Mouse (Mus musculus) embryo, embryonic 10 days (tissue): ENCODE data around the gene Xirp1.
A peak's percentile ranks its signal among the peaks of the same experiment; 100 is the strongest.

Experiments
- DNase-seq: peaks from one replicate; pipeline ENCODE4 v3.0.0-alpha.2; 2015; ENCODE audit warnings: low spot score

Gene Xirp1

DNA sequence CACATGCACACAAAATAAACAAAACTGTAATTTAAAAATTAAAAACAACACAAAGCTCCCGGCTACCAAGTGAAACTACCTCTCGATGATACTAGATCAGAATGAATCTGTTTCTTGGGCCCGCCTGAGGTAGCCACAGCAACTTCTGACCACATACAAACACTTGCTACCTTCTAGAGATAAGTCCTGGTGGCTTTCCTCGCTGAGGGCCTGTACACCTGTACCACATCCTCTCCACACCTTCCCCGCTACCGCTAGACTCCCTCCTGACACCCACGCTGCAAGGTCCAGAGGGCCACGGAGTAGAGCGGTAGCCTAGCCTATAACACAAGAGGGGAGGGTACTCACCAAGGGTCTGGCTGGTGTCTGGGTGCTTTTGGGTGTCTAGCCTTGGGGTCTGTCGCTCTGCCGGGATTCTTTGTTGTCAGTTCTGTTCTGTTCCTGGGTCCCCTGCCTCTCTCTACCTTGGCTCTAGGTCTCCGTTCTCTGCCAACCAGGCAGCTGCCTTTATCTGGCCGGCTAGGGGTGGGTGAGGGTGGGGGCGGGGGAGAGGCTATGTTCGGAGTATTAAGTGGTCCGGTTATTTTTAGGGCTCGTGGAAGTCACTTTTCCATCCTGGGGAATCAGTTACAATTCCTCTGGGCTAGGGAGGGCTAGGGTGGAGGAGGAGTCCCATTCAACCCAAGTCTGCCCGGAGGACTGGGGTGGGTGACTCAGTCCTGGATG lies at the start of gene Xirp1:
Gene Xirp1, minus strand, starts transcription at position 513 of the 726 bp plus-strand sequence.
- no peak for DNase-seq

DNA sequence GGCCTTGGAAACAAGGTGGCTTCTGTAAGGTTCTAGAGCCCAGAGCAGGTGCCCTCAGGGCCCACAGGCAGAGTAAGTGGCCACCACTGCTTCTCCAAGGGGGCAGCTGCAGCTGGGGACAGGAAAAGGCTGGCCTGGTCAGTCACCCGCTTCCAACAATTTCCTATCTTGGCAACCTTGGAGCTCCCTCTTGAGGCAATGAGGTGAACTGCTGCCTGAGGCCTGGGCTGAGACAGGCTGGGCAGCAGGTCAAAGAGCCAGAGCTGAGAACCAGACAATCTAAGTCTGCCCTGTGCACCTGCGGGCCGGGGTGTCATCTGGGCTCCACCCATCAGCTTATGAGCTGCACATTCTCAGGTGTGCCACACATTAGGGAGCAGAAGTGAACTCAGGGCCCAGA lies 49.8 kb upstream of the Xirp1 start:
- DNase-seq = peak; percentile 89

DNA sequence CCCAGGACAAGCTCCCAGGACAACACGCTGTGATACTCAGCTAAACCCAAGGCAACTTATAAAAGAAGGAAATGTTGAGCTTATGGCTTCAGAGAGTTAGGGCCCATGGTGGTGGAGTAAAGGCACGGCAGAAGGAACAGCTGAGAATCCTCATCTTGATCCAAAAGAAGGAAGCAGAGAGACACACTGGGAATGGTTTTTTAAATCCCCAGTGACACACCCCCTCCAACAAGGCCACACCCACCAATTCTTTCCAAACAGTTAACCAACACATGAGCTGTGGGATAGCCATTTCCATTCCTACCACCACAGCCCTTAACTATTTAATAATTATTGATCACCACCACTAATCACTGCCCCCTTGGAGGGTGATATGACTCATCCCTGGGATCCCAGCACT lies 47.9 kb upstream of the Xirp1 start:
- no peak for DNase-seq

DNA sequence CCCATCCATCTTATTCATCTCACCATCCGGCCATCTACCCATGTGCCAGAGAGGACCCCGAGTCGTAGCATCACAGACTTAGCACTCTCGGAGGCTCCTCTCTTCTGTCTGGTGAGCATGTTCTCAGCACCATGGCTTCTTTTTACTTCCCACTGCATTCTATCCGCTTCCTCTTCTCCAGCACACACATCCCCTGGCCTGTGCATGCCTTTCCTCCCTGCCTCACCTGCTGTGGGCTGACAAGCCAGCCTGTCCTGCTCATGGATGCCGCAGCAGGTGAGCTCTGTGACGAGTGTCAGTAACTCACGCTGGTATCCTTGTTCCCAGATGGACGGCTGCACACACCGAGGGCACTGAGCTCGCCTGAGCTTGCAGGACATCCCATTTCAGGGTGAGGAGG lies 46.4 kb upstream of the Xirp1 start, which contains the start of gene Cx3cr1:
Gene Cx3cr1, minus strand, starts transcription at position 101 of the 400 bp plus-strand sequence.
- DNase-seq = no peak

DNA sequence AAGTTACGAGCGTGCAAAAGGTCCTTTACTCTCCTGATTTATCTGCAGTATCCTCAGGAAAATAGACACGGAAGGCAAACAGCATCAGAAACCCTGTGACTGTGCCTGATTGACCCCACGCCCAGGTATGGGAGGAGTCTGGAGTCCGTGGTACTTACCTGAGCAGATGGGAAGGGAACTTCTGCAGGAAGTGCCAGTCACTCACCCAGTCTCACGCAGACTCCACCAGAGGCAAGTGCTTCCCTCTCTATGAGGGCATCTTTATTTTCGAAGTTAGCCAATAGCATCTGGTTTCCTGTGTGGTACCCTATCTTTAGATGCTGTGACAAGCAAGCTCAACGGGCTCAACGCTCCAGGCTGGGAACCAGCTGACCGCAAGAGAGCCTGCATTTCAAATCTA lies 44.6 kb upstream of the Xirp1 start:
- no peak for DNase-seq

DNA sequence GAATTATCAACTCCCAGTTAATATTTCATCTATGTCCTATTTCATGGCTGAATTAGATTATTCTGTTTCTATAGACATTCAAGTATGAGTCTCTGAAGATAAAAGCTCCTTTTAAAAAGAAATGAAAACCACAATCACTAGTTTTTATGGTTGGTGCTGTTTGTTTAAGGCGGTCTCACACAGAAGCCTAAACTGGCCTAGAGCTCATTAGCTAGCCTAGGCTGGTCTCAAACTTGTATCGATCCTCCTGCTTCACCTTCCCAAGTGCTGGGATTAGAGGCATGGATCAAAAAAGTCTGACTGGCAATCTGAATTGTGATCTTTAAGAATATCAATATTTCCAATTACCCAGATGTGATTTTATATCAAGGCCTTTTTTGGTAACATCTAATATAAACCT lies 44.2 kb upstream of the Xirp1 start:
- no peak for DNase-seq

DNA sequence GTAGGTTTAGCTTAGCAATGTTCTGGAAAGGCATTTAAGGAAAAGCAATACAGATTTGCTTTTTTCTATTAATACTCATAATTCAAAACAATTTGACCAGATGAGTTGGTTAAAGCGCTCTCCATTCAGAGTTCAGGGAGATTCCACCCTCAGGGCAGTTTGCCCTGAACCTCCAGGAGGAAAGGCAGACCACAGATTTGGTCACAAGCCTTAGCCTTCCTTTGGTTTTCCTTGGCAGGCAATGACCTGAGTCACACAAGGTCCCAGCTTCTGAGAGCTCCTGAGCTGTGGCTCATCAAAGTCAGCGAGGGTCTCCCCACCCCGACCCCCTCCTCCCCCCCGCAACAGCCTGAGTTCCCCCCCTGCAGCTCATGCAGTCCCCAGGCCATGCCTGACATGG lies 40.9 kb upstream of the Xirp1 start:
- no peak for DNase-seq

DNA sequence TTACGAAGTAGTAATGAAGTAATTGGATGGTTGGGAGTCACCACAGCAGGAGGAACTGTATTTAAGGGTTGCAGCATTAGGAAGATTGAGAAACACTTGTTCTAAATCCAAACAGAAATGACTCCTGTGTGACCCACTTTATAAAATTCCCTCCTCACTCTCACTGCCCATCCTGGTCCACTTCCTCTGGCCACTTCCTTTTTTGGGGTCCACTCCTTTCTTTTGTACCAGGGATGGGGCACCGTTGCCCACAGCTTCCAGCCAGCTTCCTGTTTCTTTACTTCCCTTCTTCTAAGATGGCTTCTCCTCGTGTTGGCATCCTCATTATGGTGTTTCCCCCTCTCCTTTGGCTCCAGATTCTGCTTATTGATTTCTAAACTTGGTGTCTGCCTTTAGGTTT lies 35.3 kb upstream of the Xirp1 start:
- no peak for DNase-seq

DNA sequence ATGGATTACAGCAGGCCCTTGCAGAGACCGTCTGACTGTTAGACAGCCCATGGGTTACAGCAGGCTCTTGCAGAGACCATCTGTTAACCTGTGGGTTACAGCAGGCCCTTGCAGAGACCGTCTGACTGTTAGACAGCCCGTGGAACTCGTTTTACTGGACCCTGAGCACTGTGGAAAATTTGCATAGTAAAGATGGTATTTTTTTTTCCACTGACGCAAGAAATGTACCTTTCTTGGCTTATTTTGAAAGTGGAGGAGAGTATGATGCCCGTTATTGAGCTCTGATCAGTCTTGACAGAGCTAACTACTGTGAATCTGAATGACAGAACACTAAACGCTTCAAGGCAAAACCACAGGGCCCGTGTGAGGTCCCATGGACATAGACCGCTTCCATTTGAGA lies 32.8 kb upstream of the Xirp1 start:
- DNase-seq = no peak

DNA sequence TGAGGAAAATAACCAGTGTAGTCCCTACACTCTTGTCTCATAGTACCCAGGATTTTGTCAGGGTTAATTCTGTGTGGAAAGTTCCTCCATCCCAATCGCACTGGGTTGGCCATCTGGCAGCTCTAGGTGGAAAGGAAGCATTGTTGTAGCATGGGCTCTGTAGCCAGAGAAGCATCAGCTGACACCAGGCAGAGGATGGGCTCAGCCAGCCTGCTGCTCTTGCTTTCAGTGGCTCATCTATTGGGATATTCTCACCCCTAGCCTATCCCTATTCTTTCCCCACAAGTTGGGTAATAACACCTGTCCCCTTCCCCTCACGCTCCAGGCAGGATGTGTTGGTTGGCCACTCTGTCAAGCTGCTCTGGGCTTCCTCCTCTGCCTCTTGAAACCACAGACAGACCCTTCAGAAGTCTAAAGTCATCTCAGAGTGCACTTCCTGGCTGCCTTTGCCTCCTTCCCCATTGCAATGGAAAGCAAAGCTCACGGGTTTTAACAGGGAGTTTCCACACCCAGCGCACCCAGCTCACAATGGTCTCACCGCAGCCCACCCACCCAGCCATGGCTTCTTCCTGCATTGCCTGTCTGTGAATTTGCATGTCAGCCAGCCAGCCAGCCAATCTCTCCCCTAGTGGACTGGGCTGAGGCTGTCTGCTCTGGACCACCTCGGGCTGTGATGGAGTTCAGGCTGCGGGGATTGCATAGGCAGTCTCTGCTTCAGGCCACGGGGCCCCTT lies 31.3 kb upstream of the Xirp1 start:
- DNase-seq = peak; percentile 38

DNA sequence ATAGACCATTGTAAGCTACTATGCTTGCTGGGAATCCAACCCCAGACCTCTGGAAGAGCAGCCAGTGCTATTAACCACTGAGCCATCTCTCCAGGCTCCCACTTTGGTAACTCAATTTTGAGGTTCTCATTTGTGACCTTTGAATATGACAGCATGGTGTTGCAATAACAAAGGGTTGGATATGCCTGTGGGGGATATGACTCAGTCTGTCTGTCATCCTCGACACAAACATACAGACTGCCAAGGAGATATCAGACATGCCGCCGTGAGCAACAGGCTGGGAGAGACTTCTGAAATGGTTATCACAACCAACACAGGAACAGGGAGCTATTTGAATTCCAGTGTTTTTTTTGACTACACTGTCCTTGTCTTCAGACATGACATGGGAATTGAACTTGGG lies 26.0 kb upstream of the Xirp1 start:
- DNase-seq = no peak

DNA sequence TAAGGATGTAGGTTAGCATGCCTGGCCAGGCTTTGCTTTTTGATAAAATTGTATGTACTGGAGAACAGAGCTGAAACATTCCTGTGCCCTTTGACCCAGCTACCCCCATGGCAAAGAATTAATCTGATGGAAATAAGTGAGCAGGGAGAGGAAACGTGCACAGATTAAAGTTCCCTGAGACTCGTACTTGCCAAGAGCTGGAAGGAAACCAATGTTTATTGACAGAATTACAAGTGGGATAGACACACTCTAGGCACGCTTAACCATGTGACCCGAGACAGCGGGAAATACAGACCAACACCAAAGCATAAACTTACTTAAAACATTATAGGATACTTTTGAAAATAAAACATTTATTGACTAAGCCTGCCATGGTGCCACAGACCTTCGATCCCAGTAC lies 25.1 kb upstream of the Xirp1 start:
- DNase-seq = no peak

DNA sequence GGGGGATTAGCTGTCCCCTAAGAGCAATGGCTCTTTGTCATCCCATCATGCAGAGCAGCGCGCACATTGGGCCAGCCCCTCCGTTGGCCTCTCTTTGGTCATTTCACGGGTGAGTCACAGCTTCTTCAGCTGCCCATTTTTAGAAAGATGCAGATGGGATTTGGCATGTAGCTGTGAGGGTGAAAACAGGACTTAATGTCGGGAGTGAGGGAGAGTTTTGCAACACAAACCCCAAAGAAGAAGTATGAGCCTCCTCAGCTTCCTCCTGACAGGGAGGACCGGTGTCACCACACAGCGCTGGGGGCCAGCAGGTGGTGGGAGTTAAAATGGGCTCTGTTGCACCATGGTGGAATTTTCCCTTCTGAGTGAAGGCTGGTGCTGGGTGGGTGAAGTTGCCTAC lies 19.7 kb upstream of the Xirp1 start:
- no peak for DNase-seq

DNA sequence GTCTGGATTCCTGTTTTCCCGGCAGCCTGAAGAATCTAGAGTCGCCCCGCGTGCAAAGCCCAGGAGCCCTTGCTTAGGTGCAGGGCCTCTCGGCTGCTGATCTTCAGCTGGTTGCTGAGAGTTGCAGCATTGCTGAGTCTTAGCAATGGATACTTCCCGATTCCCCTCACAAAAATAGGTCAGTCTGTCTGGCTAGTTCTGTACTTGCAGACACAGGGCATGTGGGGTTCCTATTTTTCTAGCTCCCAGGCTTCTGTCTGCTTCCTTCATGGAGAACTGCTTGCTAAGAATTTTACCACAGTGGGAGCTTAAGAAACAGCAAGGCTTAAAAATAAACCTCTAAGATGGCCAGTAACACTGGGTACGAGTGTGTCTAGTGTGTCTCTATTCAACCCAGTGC lies 14.0 kb upstream of the Xirp1 start:
- no peak for DNase-seq

DNA sequence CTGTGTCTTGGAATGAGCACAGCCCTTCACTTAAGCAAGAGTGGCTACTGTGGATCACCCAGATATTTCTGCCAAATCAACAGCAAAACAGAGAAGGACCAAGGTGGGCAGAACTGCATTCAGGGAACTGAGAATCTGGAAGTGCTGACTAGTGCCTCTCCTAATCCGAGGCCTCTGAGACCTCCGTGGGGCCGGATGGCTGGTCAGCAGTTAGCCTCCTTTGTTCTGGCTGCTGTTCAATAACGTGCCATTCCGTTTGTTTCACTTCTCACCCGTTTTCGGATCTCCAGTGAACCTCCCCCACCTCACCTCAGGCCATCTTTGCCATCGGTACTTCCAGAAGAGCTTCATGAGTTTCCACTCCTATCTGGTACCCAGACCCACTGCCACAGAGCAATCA lies 11.0 kb upstream of the Xirp1 start:
- no peak for DNase-seq

DNA sequence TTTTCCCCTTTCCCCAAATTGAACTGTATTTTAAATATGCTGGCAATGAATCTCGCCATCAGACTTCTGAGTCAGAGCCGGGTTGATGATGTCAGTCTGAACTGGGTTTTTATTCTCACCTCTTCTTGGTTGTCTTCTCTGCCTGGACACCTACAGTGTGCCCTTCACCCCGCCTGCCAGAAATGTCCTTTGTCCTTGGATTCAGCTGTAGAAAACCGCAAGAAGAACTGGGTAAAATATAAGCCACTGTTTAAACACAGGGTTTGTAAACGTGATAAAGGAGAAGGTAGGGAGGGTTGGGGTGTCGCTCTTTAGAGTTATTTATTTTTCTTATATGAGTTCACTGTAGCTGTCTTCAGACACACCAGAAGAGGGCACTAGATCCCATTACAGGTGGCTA lies 9.3 kb upstream of the Xirp1 start:
- no peak for DNase-seq

DNA sequence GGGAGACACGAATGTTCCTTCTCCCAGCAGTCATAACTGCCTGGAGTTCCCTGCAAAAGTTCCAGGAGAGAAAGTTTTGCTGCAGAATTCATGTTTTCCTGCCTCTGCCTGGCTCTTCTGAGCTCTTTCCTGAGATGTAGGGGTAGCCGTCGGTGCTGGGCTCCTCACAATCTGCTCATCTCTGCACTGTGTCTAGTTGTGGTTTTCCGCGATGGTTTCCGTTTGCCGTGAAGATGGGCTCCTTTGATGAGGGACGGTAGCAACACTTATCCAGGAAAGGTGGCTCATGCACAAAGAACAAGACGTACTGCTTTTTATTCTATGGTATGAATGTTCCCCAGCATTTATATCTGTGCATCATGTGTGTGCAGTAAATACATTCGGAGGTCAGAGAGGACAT lies 7.0 kb upstream of the Xirp1 start:
- DNase-seq = no peak

DNA sequence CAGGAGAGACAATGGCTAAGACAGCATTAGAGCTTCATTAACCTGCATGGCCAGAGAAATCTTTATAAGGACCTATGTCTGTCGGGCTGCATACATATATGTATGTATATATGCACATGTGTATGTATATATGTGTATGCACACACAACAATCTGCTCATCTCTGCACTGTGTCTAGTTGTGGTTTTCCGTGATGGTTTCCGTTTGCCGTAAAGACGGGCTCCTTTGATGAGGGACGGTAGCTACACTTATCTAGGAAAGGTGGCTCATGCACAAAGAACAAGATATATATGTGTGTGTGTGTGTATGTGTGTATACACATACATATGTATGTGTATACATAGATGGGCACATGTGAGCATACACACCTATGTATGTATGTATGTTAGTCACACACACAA lies 6.5 kb upstream of the Xirp1 start:
- no peak for DNase-seq

DNA sequence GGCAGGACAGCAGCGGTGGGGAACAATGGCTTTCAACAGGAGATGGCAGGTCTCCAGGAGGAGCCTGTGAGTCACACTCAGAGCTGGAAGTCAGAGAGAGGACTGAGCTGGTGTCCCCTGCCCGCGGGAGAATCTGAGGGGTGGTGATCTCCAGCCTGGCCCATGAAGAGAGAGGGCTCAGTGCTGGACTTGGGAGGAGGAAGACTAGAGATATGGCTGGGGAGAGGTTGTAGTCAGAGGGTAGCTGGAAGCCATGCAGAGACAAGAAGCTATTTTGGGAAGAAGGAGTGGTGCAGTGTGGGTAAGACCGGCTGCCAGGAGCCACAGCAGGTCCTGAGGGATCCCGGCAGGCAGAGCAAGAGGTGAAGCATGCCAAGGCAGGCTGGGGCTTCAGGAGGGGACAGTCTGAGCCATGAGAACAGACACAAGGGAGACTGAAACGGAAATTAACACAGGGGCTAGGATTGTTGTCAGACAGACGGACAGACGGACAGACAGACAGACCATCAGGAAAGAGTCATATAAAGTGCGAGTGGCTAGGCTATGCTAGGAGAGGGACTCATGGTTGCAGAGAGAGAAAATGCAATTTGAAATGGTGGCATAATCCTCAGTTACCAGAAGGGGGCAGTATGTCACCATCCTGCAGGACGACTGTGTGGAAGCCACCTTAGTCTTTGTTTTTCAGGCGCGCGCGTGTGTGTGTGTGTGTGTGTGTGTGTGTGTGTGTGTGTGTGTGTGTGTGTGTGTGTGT lies 4.2 kb upstream of the Xirp1 start:
- DNase-seq = peak; percentile 86

DNA sequence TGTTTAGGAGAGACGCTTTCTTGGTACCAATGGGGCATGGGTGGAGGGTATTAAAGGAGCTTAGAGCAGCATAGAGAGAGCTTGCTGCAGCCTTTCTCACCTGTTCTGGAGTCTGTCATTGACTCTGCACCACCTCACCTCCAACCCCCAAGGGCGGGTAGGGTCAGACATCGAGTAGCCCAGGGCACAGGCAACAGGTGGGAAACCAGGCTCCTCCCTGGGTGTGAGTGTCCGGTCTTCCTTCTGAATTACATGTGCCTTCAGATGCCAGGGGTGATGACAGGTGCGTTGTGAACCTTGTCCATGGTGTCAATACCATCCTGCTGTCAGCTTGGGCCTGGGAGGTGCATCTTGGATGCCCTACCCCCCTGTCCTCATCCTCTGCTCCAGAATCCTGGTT lies 1.2 kb upstream of the Xirp1 start:
- DNase-seq = no peak

DNA sequence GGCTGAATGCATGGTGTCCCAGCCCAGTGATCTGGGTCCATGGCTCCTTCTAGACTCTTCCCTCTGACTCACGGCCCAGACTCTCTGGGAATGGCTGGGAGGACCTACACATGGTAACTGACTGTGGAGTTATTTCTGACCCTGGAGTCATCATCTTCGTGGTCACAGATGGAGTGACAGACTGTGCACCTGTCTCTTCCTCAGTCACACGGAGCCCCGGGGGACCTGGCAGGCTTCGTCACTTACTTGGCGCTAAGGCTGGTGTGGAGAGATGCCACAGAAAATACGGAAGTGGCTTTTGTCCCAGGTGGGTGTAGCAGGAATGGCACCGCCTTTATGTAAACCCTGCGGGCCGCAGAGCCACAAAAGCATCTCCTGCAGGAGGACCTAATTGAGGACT lies 773 bp upstream of the Xirp1 start:
- no peak for DNase-seq

DNA sequence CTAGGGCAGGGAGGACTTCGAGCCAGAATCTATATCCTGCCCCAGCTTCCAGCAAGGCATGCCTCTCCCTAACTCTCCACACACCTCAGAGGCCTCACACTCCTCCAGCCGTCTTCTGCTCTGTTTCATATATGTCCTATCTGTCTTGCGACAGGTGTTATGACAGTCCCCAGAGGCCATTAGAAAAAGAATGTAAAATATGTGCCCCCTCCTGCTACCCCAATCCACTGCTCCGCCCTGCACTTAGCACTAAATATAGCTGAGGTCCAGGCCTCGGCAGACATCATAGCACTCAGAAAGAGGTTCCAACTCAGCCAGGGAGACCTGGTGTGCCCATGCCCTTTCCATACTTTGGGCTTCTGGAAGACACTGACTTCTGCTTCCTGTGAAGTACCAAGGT lies 2.2 kb downstream of the Xirp1 start:
- no peak for DNase-seq

DNA sequence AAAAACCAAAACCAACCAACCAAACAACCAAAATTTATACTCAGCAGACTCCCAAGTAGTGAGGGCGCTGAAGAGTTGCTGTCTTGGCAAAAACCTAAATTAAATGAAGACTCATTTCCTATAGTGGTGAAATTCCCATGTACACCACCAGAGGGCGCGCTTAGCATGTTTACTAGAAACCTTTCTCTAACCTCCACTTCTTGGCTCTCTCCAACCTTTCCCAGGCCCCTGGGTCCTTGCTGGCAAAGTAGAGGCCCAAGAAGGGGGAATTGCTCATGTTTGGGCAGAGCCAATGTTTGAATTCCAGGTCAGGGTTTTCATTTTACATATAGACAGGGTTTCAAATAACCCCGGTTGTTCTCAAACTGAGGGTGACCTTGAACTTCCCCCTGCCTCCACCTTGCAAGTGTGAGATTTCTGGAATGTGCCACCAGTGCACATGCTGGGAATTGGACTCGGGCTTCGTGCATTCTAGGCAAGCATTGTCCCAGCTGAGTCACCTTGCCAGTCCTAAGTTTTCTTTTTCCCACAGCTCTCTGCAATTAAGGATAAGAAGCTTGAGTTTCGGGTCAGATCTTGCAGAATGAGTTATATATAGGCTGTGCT lies 3.0 kb downstream of the Xirp1 start:
- peak; percentile 80 for DNase-seq
